Mouse (Mus musculus) lung, adult 18-20 months (tissue): ENCODE data around the gene Dhdh.
A peak's percentile ranks its signal among the peaks of the same experiment; 100 is the strongest.
"Not testable (repeated sequence)": the region's sequence is repeated elsewhere in the genome, so short reads cannot be mapped to it uniquely, and the experiment has no call there.

ENCODE experiments used
- DNase-seq, 2 experiments: peaks; one replicate each; pipeline ENCODE4 v3.0.0; 2022; ENCODE audit warnings: mixed read lengths in 2 of 2

Dhdh gene

GRCm38 (mm10) chr7:45488293-45489204 lies at the start of gene Dhdh:
Gene Dhdh (minus strand): TSS chr7:45488805.
- peak; percentile 83 to 86 for DNase-seq

- no peak for DNase-seq
These were observed 49.0 kb upstream of the Dhdh start for GRCm38 (mm10) chr7:45537602-45538001.

- DNase-seq, result no peak
These were observed 47.1 kb upstream of the Dhdh start for GRCm38 (mm10) chr7:45535676-45536075.

- no peak for DNase-seq
These were observed 42.0 kb upstream of the Dhdh start for GRCm38 (mm10) chr7:45530643-45531042.

GRCm38 (mm10) chr7:45529461-45529860 lies 40.9 kb upstream of the Dhdh start:
- DNase-seq, result no peak

GRCm38 (mm10) chr7:45527169-45527568 lies 38.6 kb upstream of the Dhdh start:
- not testable (repeated sequence) for DNase-seq

- DNase-seq, result peak in 1 of 2 experiments; percentile 54
These were observed 38.0 kb upstream of the Dhdh start for GRCm38 (mm10) chr7:45526474-45527120.

- DNase-seq, result peak; percentile 97 to 98
These were observed 37.3 kb upstream of the Dhdh start, which contains the start of the genes Ppp1r15a and Plekha4 for GRCm38 (mm10) chr7:45525809-45526473. Gene Ppp1r15a (minus strand): TSS chr7:45526268. Gene Plekha4 (plus strand): TSS chr7:45526330.

- DNase-seq, result peak; percentile 60 to 64
These were observed 36.4 kb upstream of the Dhdh start for GRCm38 (mm10) chr7:45524841-45525621.

- DNase-seq, result no peak
These were observed 35.1 kb upstream of the Dhdh start for GRCm38 (mm10) chr7:45523678-45524170.

GRCm38 (mm10) chr7:45522957-45523676 lies 34.5 kb upstream of the Dhdh start:
- no peak for DNase-seq

GRCm38 (mm10) chr7:45522194-45522752 lies 33.7 kb upstream of the Dhdh start:
- no peak for DNase-seq

- DNase-seq, result peak; percentile 90 to 93
These were observed 33.2 kb upstream of the Dhdh start for GRCm38 (mm10) chr7:45521728-45522184.

- no peak for DNase-seq
These were observed 32.0 kb upstream of the Dhdh start for GRCm38 (mm10) chr7:45520605-45521004.

- no peak for DNase-seq
These were observed 30.9 kb upstream of the Dhdh start for GRCm38 (mm10) chr7:45519345-45520120.

- no peak for DNase-seq
These were observed 30.0 kb upstream of the Dhdh start for GRCm38 (mm10) chr7:45518618-45519017.

- DNase-seq, result not testable (repeated sequence)
These were observed 28.2 kb upstream of the Dhdh start for GRCm38 (mm10) chr7:45516846-45517245.

GRCm38 (mm10) chr7:45515436-45515835 lies 26.8 kb upstream of the Dhdh start:
- no peak for DNase-seq

GRCm38 (mm10) chr7:45514411-45514810 lies 25.8 kb upstream of the Dhdh start:
- no peak for DNase-seq
